Mouse (Mus musculus) spleen, adult 2 months (tissue): ENCODE data around the gene Ppara. TPM values are rescaled to one million over a fixed set of nuclear protein-coding genes. Genes with fewer than 3 reads are reported as not detected.

Experiments
- DNase-seq, 2 experiments: peaks; one replicate each; pipeline versions ENCODE4 v3.0.0 to v3.0.0-alpha.2; 2012 to 2021; ENCODE audit warnings: low spot score in 2 of 2, low read depth in 1 of 2
- H3K27ac ChIP-seq: fragments of 200-500 bp; 2 replicates; pipeline ENCODE4 v1.5.1; 2012; ENCODE audit warnings: low read length, inconsistent platforms; ENCODE audit not compliant: insufficient read depth
- H3K27me3 ChIP-seq: fragments of 200-500 bp; 2 replicates; pipeline ENCODE4 v1.6.1; 2012; ENCODE audit warnings: mild to moderate bottlenecking, moderate library complexity, low read length, inconsistent platforms; ENCODE audit not compliant: control insufficient read depth, insufficient read depth
- H3K36me3 ChIP-seq: fragments of 200-500 bp; 2 replicates; pipeline ENCODE4 v1.6.1; 2012; ENCODE audit warnings: mild to moderate bottlenecking, low read length, inconsistent platforms; ENCODE audit not compliant: control insufficient read depth, insufficient read depth
- H3K4me1 ChIP-seq: fragments of 200-500 bp; 2 replicates; pipeline ENCODE4 v1.6.1; 2011; ENCODE audit warnings: inconsistent platforms; ENCODE audit not compliant: control insufficient read depth, insufficient read depth, insufficient read length
- H3K4me3 ChIP-seq: fragments of 200-500 bp; 2 replicates; pipeline ENCODE4 v1.5.1; 2011; ENCODE audit warnings: mild to moderate bottlenecking, inconsistent platforms; ENCODE audit not compliant: insufficient read depth, insufficient read length; ENCODE audit errors: extremely low read depth
- CTCF ChIP-seq: fragments of 200-500 bp; IDR thresholded peaks from 2 replicates; pipeline ENCODE4 v1.5.1; 2011; ENCODE audit warnings: mild to moderate bottlenecking, inconsistent platforms; ENCODE audit not compliant: insufficient read depth, insufficient read length, insufficient replicate concordance; ENCODE audit errors: extremely low read depth
- POLR2A ChIP-seq: fragments of 200-500 bp; IDR thresholded peaks from 2 replicates; pipeline ENCODE4 v1.6.1; 2011; ENCODE audit warnings: low read depth, low read length, inconsistent platforms
- WGBS: fragments of 180-500 bp; shearing (Covaris S2); methylation state at CpG from one replicate; pipeline ENCODE4 v1.1.7; 2018; 5-methylcytosine and 5-hydroxymethylcytosine counted together
- polyA plus RNA-seq: library from polyadenylated mRNA; depleted of rRNA; stranded (reverse); fragments of >200 nt; gene quantifications from 2 replicates; pipeline ENCODE4 v1.2.3, GENCODE M21; 2012

Ppara gene
- polyA plus RNA-seq, 1 experiment, result 0.06 TPM

DNA sequence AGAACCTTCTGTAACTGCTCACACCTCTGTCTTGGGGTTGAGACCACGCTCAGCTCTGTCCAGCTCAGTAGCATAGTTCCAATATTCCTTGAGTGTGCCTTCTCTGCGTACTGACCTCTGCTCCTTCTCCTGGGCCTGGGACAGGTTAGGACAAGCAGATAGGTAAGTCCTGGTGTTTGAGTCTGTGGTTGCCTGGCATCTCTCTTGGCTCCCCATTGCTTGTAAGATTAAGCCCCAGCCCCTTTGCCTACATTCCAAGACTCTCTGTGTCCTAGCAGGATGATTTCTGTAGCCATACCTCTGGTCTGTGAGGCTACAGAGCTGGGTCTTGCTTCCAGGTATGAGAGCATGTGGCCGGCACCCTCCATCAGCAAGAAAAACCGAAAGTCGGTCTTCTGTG is 6.6 kb upstream of the Ppara start:
- Histone ChIP-seq H3K27ac (no peak overlapping the region), H3K27me3 (no peaks in the 10 kb centered on the region), H3K4me1 (no peaks in the 10 kb centered on the region), H3K36me3 (no peaks in the 10 kb centered on the region), H3K4me3 (no peak overlapping the region)
- WGBS, result 86% methylated on average over 5 of the region's 5 CpGs
- no peak for DNase-seq
- TF ChIP-seq POLR2A, result no peak
- no peak for TF ChIP-seq CTCF

GRCm38 (mm10) chr15:85729256-85729655 is 5.5 kb upstream of the Ppara start:
- H3K27me3 ChIP-seq, result no peaks in the 10 kb centered on the region
- no peaks in the 10 kb centered on the region for H3K4me1 ChIP-seq
- TF ChIP-seq POLR2A, result no peak
- TF ChIP-seq CTCF, result no peak
- no peaks in the 10 kb centered on the region for H3K36me3 ChIP-seq
- H3K4me3 ChIP-seq, result no peak overlapping the region
- no peak for DNase-seq
- 88% methylated on average over 9 of the region's 9 CpGs for WGBS
- H3K27ac ChIP-seq, result no peak overlapping the region

DNA sequence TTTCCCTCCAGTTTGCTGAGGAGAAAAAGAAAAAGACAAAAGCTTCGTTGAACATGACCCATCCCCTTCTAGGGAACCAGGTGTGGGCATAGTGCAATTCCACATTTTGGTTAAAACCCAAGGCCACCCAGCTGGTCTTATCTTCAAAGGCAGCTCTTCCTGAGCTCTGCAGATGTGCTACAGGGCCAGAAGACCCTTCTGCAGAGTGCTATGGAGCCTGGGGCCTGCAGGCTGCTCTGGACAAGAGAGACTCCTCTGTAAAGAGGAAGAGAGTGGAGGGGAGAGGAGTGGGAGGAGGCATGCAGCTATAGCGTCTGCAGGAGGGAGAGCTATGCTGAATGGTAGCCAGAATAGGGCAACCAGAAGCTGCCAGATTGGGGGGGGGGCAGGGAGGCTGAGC is 4.8 kb upstream of the Ppara start:
- 24% methylated on average over 2 of the region's 2 CpGs for WGBS
- Histone ChIP-seq H3K36me3 (no peaks in the 10 kb centered on the region), H3K4me1 (no peaks in the 10 kb centered on the region; the same call in 1 of the 2 replicates), H3K4me3 (no peak overlapping the region), H3K27ac (no peak overlapping the region), H3K27me3 (peaks cover 3% of the 10 kb centered on the region)
- TF ChIP-seq CTCF, result no peak
- TF ChIP-seq POLR2A, result no peak
- no peak for DNase-seq

DNA sequence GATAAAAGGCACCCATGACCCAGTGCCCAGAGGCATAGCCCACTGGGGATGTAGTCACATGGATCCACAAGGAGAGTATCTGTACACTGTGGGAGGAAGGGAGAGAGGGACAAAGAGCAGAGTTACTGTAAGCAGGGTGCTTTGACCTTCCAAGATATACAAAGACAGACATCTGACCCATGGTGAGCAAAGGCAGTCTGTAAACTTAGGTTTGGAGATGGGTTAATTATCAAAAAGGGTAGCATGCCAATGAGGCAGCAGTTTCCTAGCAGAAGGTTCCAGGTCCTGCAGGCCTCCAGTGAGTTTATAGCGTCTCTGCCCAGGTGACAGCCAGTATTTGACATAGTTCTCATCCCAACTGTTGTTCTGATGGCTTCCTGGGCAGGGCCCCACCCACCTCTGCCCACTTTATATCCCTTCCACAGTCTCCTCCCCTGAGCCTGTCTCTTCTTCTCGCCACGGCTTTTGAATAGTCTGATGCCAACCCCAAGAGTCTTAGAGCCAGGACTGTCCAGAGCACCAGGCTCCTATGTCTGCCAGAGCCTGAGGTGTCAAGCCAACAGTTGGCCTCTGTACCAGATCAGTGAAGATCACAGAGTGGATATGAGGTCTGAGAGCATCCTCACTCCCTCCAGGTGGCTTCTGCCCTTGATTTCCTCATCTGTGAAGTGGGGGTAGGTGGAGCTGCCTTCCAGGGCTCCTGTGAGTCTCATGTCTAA is 2.7 kb upstream of the Ppara start:
- Histone ChIP-seq H3K27ac (no peak overlapping the region), H3K36me3 (no peaks in the 10 kb centered on the region), H3K4me1 (peaks cover 2% of the 10 kb centered on the region; the same call in 1 of the 2 replicates), H3K4me3 (no peak overlapping the region), H3K27me3 (peaks cover 11% of the 10 kb centered on the region)
- TF ChIP-seq CTCF, result no peak
- TF ChIP-seq POLR2A, result no peak
- no peak for DNase-seq
- WGBS, result 77% methylated on average over 3 of the region's 3 CpGs

- Histone ChIP-seq H3K36me3 (no peaks in the 10 kb centered on the region), H3K4me1 (peaks cover 2% of the 10 kb centered on the region; the same call in 1 of the 2 replicates), H3K27me3 (peaks cover 11% of the 10 kb centered on the region), H3K27ac (no peak overlapping the region), H3K4me3 (no peak overlapping the region)
- 69% methylated on average over 5 of the region's 5 CpGs for WGBS
- no peak for DNase-seq
- TF ChIP-seq CTCF (no peak), POLR2A (no peak)
Measured at GRCm38 (mm10) chr15:85732604-85732968, 2.2 kb upstream of the Ppara start.

GRCm38 (mm10) chr15:85733686-85734085 is 1.1 kb upstream of the Ppara start:
- H3K4me3 ChIP-seq, result no peak overlapping the region
- H3K36me3 ChIP-seq, result no peaks in the 10 kb centered on the region
- H3K27ac ChIP-seq, result no peak overlapping the region
- DNase-seq, result no peak
- TF ChIP-seq POLR2A (no peak), CTCF (no peak)
- H3K4me1 ChIP-seq, result peaks cover 2% of the 10 kb centered on the region; the same call in 1 of the 2 replicates
- peaks cover 11% of the 10 kb centered on the region for H3K27me3 ChIP-seq
- 93% methylated on average over 2 of the region's 2 CpGs for WGBS

DNA sequence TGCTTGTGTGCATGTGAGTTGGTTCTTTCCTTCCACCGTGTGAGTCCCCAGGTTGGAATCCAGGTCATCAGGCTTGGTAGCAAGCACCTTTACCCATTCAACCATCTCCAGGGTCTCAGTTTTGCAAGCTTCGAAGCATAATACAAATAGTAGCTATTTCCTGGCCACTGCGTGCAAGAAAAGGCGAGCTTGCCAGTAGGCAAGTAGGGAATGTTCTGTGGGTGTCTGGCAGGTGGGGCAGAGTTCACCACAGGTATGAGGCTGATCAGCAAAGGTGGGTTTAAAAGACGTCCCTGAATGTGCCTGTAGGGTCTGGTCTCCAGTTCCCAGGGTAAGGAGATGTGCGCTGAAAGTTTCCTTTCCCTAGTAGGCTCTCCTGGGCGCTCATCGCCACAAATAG is 635 bp upstream of the Ppara start:
- TF ChIP-seq CTCF, result no peak
- Histone ChIP-seq H3K27ac (no peak overlapping the region), H3K4me1 (peaks cover 2% of the 10 kb centered on the region; the same call in 1 of the 2 replicates), H3K4me3 (no peak overlapping the region), H3K27me3 (peaks cover 11% of the 10 kb centered on the region), H3K36me3 (no peaks in the 10 kb centered on the region)
- DNase-seq, result no peak
- 46% methylated on average over 8 of the region's 8 CpGs for WGBS
